In the genomic region with DNA sequence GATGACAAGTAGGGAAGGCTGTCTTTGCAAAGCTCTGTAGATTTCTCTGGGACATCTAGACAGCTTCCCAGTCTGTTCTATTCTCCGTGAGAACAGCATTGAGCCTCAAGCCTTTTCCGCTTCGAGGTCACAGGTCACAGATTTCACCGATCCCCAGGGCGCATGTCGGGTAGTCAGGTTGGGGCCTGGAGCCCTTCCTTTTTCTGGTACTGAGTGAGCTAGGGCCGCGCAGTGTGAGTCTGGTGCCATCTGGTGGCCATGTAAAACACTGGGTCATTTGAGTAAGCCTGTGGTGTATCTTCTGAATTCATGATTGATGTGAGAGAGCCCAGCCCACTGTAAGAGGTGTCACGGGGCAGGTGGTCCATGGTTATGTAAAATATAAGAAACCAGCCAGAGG, we compare ENCODE assay signal across 8 mouse cellular contexts. TPM values are rescaled to one million over a fixed set of nuclear protein-coding genes. Genes with fewer than 3 reads are reported as not detected.
DNase-seq lines count a peak whose midpoint lies in the region; ATAC-seq lines count a peak whose summit lies in the region.
"Had no signal": no experiment of that assay in that cellular context is flagged by ENCODE, and none has a peak within 500 bp of the region (broad histone marks: within the 10 kb centered on the region; RNA-seq: fewer than 3 reads in every experiment).

No protein-coding gene starts in this region.

- H3K27me3 ChIP-seq in forebrain, embryonic 14.5 days (replicated peaks; ENCODE audit: control insufficient read depth, insufficient read depth, low read length): no peaks in the 10 kb centered on the region
- H3K27me3 ChIP-seq in hindbrain, embryonic 16.5 days (replicated peaks; ENCODE audit: control insufficient read depth, insufficient read depth, low read length): no peaks in the 10 kb centered on the region
- H3K27me3 ChIP-seq in megakaryocyte, embryonic 14.5 days (replicated peaks): no peaks in the 10 kb centered on the region
- H3K27me3 ChIP-seq: lung, embryonic 15.5 days had no signal

- H3K4me3 ChIP-seq in forebrain, embryonic 14.5 days (ENCODE audit: low read depth, low read length): no peak overlapping the region
- H3K4me3 ChIP-seq in hindbrain, embryonic 16.5 days (ENCODE audit: low read length): no peak overlapping the region
- peak overlapping the region; percentile 23 for H3K4me3 ChIP-seq in megakaryocyte, embryonic 14.5 days (replicated peaks)
- H3K4me3 ChIP-seq: lung, embryonic 15.5 days had no signal

- no peak overlapping the region for H3K9ac ChIP-seq in forebrain, embryonic 14.5 days (ENCODE audit: low read length)
- H3K9ac ChIP-seq in hindbrain, embryonic 16.5 days (ENCODE audit: low read depth, low read length): no peak overlapping the region
- H3K9ac ChIP-seq: lung, embryonic 15.5 days had no signal

- H3K4me2 ChIP-seq in forebrain, embryonic 14.5 days (ENCODE audit: low read length): no peak overlapping the region
- no peak overlapping the region for H3K4me2 ChIP-seq in hindbrain, embryonic 16.5 days (ENCODE audit: low read length)
- H3K4me2 ChIP-seq: lung, embryonic 15.5 days had no signal

- WGBS in forebrain, embryonic 14.5 days: 46% methylated on average over 9 of the region's 9 CpGs
- 49% methylated on average over 9 of the region's 9 CpGs for WGBS in hindbrain, embryonic 16.5 days

- peak; percentile 78 for DNase-seq in MN1 (ENCODE audit: low spot score)
- peak; percentile 79 for DNase-seq in brain, adult 2 months (ENCODE audit: low read depth, low spot score)
- DNase-seq in forebrain, embryonic 14.5 days (ENCODE audit: low spot score): peak; percentile 58
- DNase-seq in layer of hippocampus, postnatal 36 days: peak; percentile 64 to 66
- DNase-seq in right cerebral cortex, postnatal 4 days: peak; percentile 54

- no peak overlapping the region for H3K27ac ChIP-seq in forebrain, embryonic 14.5 days (ENCODE audit: low read depth, low read length)
- no peak overlapping the region for H3K27ac ChIP-seq in hindbrain, embryonic 16.5 days (ENCODE audit: low read depth, low read length)
- H3K27ac ChIP-seq: lung, embryonic 15.5 days had no signal

- H3K4me1 ChIP-seq in forebrain, embryonic 14.5 days (ENCODE audit: control insufficient read depth, insufficient read depth, low read length): no peaks in the 10 kb centered on the region
- no peaks in the 10 kb centered on the region for H3K4me1 ChIP-seq in hindbrain, embryonic 16.5 days (ENCODE audit: control insufficient read depth, insufficient read depth, low read depth, low read length)
- peaks cover 29% of the 10 kb centered on the region for H3K4me1 ChIP-seq in megakaryocyte, embryonic 14.5 days
- H3K4me1 ChIP-seq: lung, embryonic 15.5 days had no signal

- H3K36me3 ChIP-seq in forebrain, embryonic 14.5 days (ENCODE audit: control insufficient read depth, insufficient read depth, low read length): no peaks in the 10 kb centered on the region
- H3K36me3 ChIP-seq in hindbrain, embryonic 16.5 days (ENCODE audit: control insufficient read depth, insufficient read depth, low read length): no peaks in the 10 kb centered on the region
- no peaks in the 10 kb centered on the region for H3K36me3 ChIP-seq in megakaryocyte, embryonic 14.5 days (replicated peaks; ENCODE audit: low read length)
- H3K36me3 ChIP-seq: lung, embryonic 15.5 days had no signal

- no peaks in the 10 kb centered on the region for H3K9me3 ChIP-seq in forebrain, embryonic 14.5 days (replicated peaks; ENCODE audit: control insufficient read depth, low read length)
- H3K9me3 ChIP-seq in hindbrain, embryonic 16.5 days (ENCODE audit: control insufficient read depth, low read length): no peaks in the 10 kb centered on the region
- no peaks in the 10 kb centered on the region for H3K9me3 ChIP-seq in megakaryocyte, embryonic 14.5 days
- H3K9me3 ChIP-seq: lung, embryonic 15.5 days had no signal

- ATAC-seq in forebrain, embryonic 14.5 days: 0 out of 2 replicates have a peak, but pooled peaks have one; percentile 54
- ATAC-seq in hindbrain, embryonic 16.5 days: peak; percentile 74; the same call in 1 of the 2 replicates

RNA-seq across cellular contexts. Expression of a gene that starts 3.8 kb away (rescaled TPM):
- 0.18 TPM in 1 of 2 replicates, not detected in the other for polyA plus RNA-seq in forebrain, embryonic 14.5 days (2014; fragmentation: Nextera tagmentation; extraction: Ambion mirVana)
- 0.16 and 0.33 TPM in 2 replicates for polyA plus RNA-seq in hindbrain, embryonic 16.5 days (2015; fragmentation: Nextera tagmentation; extraction: Ambion mirVana)
- under 1 TPM in 1 of 2 experiments, not detected in 1; 0.47 TPM for total RNA-seq in layer of hippocampus, postnatal 36 days (2021)
- polyA plus RNA-seq in megakaryocyte, embryonic 14.5 days (2012; ENCODE audit: insufficient read depth, low replicate concordance): 0.76 TPM in 1 of 2 replicates, not detected in the other

RNA-seq across cellular contexts. Expression of a gene that starts 22.6 kb away (rescaled TPM):
- 1.4 and 2.1 TPM in 2 replicates for polyA plus RNA-seq in forebrain, embryonic 14.5 days (2014; fragmentation: Nextera tagmentation; extraction: Ambion mirVana)
- 1.7 and 2.3 TPM in 2 replicates for polyA plus RNA-seq in hindbrain, embryonic 16.5 days (2015; fragmentation: Nextera tagmentation; extraction: Ambion mirVana)
- 1 to 10 TPM; 1.6 to 1.9 TPM for total RNA-seq in layer of hippocampus, postnatal 36 days (2021)
- polyA plus RNA-seq in megakaryocyte, embryonic 14.5 days (2012; ENCODE audit: insufficient read depth, low replicate concordance): 1.8 TPM in 1 of 2 replicates, not detected in the other

RNA-seq across cellular contexts. Expression of a gene that starts 31.6 kb away (rescaled TPM):
- polyA plus RNA-seq in forebrain, embryonic 14.5 days (2014; fragmentation: Nextera tagmentation; extraction: Ambion mirVana): 0.28 and 0.61 TPM in 2 replicates
- 2.9 and 3.2 TPM in 2 replicates for polyA plus RNA-seq in hindbrain, embryonic 16.5 days (2015; fragmentation: Nextera tagmentation; extraction: Ambion mirVana)
- 10 to 100 TPM in 1 of 2 experiments, 1 to 10 TPM in 1; 8.5 to 10.3 TPM for total RNA-seq in layer of hippocampus, postnatal 36 days (2021)
- polyA plus RNA-seq in megakaryocyte, embryonic 14.5 days (2012; ENCODE audit: insufficient read depth, low replicate concordance): 87.3 and 103 TPM in 2 replicates

RNA-seq across cellular contexts. Expression of a gene that starts 37.4 kb away (rescaled TPM):
- 1.8 and 2.7 TPM in 2 replicates for polyA plus RNA-seq in forebrain, embryonic 14.5 days (2014; fragmentation: Nextera tagmentation; extraction: Ambion mirVana)
- 3.0 and 4.1 TPM in 2 replicates for polyA plus RNA-seq in hindbrain, embryonic 16.5 days (2015; fragmentation: Nextera tagmentation; extraction: Ambion mirVana)
- 1 to 10 TPM; 2.7 to 3.2 TPM for total RNA-seq in layer of hippocampus, postnatal 36 days (2021)
- polyA plus RNA-seq in megakaryocyte, embryonic 14.5 days (2012; ENCODE audit: insufficient read depth, low replicate concordance): 16.6 and 74.9 TPM in 2 replicates

RNA-seq across cellular contexts. Expression of a gene that starts 47.4 kb away (rescaled TPM):
- polyA plus RNA-seq in forebrain, embryonic 14.5 days (2014; fragmentation: Nextera tagmentation; extraction: Ambion mirVana): 0.58 and 1.0 TPM in 2 replicates
- 1.8 and 2.2 TPM in 2 replicates for polyA plus RNA-seq in hindbrain, embryonic 16.5 days (2015; fragmentation: Nextera tagmentation; extraction: Ambion mirVana)
- 1 to 10 TPM; 1.2 to 1.7 TPM for total RNA-seq in layer of hippocampus, postnatal 36 days (2021)
- polyA plus RNA-seq in megakaryocyte, embryonic 14.5 days (2012; ENCODE audit: insufficient read depth, low replicate concordance): 15.3 and 32.2 TPM in 2 replicates

Comparison
In these comparisons a context has a peak if more than half of its experiments do, and no peak if none do; other contexts are left out.
1. RNA of a gene that starts 31.6 kb away (polyA plus RNA-seq): 87.3 to 103 TPM in megakaryocyte, embryonic 14.5 days; 2.9 to 3.2 TPM in hindbrain, embryonic 16.5 days and 0.28 to 0.61 TPM in forebrain, embryonic 14.5 days; every median in the first group is over 10 times any median in the second.
2. Peak in every context shown above with its lines, with median percentiles within 50 percentile points of each other: DNase-seq.